Comparison of ENCODE assay signal across 20 mouse cellular contexts in genomic region chr5:48219624-48220155, GRCm38 (mm10).
"Had no signal": no experiment of that assay in that cellular context is flagged by ENCODE, and none has a peak within 500 bp of the region (broad histone marks: within the 10 kb centered on the region; RNA-seq: fewer than 3 reads in every experiment).

No protein-coding gene starts in this region.

- ATAC-seq: liver, postnatal 0 days; lung, postnatal 0 days had no signal

- H3K9me3 ChIP-seq: kidney, embryonic 15.5 days; limb, embryonic 12.5 days; limb, embryonic 15.5 days; neural tube, embryonic 12.5 days had no signal

- H3K36me3 ChIP-seq: limb, embryonic 12.5 days; limb, embryonic 15.5 days; neural tube, embryonic 12.5 days had no signal

- H3K27ac ChIP-seq: kidney, embryonic 15.5 days; left cerebral cortex, adult 2 months; limb, embryonic 12.5 days; limb, embryonic 15.5 days; liver, embryonic 14.5 days; macrophage; neural tube, embryonic 12.5 days had no signal

- H3K9ac ChIP-seq: kidney, embryonic 15.5 days; limb, embryonic 12.5 days; limb, embryonic 15.5 days; liver, embryonic 14.5 days; liver, postnatal 0 days; lung, embryonic 14.5 days; neural tube, embryonic 12.5 days had no signal

- H3K27me3 ChIP-seq: kidney, embryonic 15.5 days; limb, embryonic 12.5 days; limb, embryonic 15.5 days; neural tube, embryonic 12.5 days had no signal

- DNase-seq: kidney, adult 11 months; kidney, adult 8-10 months; kidney, postnatal 10 days; kidney, postnatal 36 days; layer of hippocampus, postnatal 36 days; left cerebral cortex, postnatal 4 days; liver, postnatal 0 days; lung, embryonic 14.5 days; retina, postnatal 1 day; thymus, adult 18-20 months; thymus, postnatal 36 days had no signal

- H3K4me2 ChIP-seq: kidney, embryonic 15.5 days; limb, embryonic 12.5 days; limb, embryonic 15.5 days; liver, embryonic 11.5 days; lung, embryonic 14.5 days; neural tube, embryonic 12.5 days had no signal

- H3K4me1 ChIP-seq: kidney, embryonic 15.5 days; limb, embryonic 12.5 days; limb, embryonic 15.5 days; neural tube, embryonic 12.5 days had no signal

- H3K4me3 ChIP-seq: kidney, embryonic 15.5 days; left cerebral cortex, adult 2 months; limb, embryonic 12.5 days; limb, embryonic 15.5 days; neural tube, embryonic 12.5 days had no signal
